Mouse (Mus musculus) liver, embryonic 14.5 days (tissue): Measurements from ENCODE around the gene Btg1.

Experiments
- CTCF ChIP-seq: IDR thresholded peaks from 2 replicates; pipeline ENCODE4 v1.5.1; 2016; ENCODE audit warnings: antibody characterized with exemption, low read depth, control low read depth
- EP300 ChIP-seq: IDR thresholded peaks from 2 replicates; pipeline ENCODE4 v1.6.1; 2016; ENCODE audit warnings: antibody characterized with exemption, low read depth

- TF ChIP-seq CTCF: no peak
- no peak for TF ChIP-seq EP300
Measured at GRCm38 (mm10) chr10:96580246-96580645, 36.6 kb upstream of the Btg1 start.
